ENCODE assay signal across 22 mouse cellular contexts in the genomic region with DNA sequence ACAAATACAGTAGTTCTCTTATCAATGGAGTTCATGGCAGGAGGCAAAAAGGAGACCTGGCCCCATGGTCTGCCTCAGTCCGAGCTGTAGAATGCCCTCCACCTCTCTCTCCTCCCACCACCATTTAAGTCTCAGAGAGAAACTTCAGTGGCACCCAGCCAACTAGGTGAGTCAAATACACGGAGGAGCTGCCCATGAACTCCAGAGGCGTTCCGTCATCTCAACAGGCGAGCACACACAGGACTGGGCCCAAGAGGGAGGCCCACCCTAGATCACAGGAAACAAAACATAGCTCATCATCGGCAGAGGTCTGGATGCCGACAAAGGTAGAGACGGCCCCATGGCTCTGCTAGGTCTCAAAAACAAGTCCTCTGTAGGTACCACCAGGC. TPM values are rescaled to one million over a fixed set of nuclear protein-coding genes. Genes with fewer than 3 reads are reported as not detected.
DNase-seq lines count a peak whose midpoint lies in the region; ATAC-seq lines count a peak whose summit lies in the region.
"Had no signal": no experiment of that assay in that cellular context is flagged by ENCODE, and none has a peak within 500 bp of the region (broad histone marks: within the 10 kb centered on the region; RNA-seq: fewer than 3 reads in every experiment).

No protein-coding gene starts in this region.

- H3K4me2 ChIP-seq in kidney, embryonic 15.5 days = no peak overlapping the region
- H3K4me2 ChIP-seq in lung, embryonic 16.5 days (ENCODE audit: low read depth, low read length) = no peak overlapping the region
- no peak overlapping the region; the same call in 1 of the 2 replicates for H3K4me2 ChIP-seq in intestine, embryonic 15.5 days (replicated peaks)
- H3K4me2 ChIP-seq in stomach, embryonic 14.5 days (replicated peaks; ENCODE audit: low read depth, low read length) = no peak overlapping the region
- H3K4me2 ChIP-seq: embryonic facial prominence, embryonic 13.5 days; forebrain, embryonic 13.5 days; heart, embryonic 15.5 days; hindbrain, embryonic 15.5 days had no signal

- H3K4me3 ChIP-seq in kidney, embryonic 15.5 days (replicated peaks) = no peak overlapping the region
- H3K4me3 ChIP-seq in lung, embryonic 16.5 days (ENCODE audit: low read length) = no peak overlapping the region
- H3K4me3 ChIP-seq in intestine, embryonic 15.5 days (replicated peaks) = no peak overlapping the region
- H3K4me3 ChIP-seq in stomach, embryonic 14.5 days (ENCODE audit: low read depth, low read length) = no peak overlapping the region
- H3K4me3 ChIP-seq: embryonic facial prominence, embryonic 13.5 days; erythroblast, embryonic 14.5 days; forebrain, embryonic 13.5 days; heart, embryonic 15.5 days; hindbrain, embryonic 15.5 days; layer of hippocampus, adult 2 months had no signal

- no peak overlapping the region for H3K9ac ChIP-seq in kidney, embryonic 15.5 days
- no peak overlapping the region for H3K9ac ChIP-seq in lung, embryonic 16.5 days (ENCODE audit: low read length)
- no peak overlapping the region for H3K9ac ChIP-seq in intestine, embryonic 15.5 days
- H3K9ac ChIP-seq in stomach, embryonic 14.5 days (replicated peaks; ENCODE audit: low read depth, low read length) = no peak overlapping the region
- H3K9ac ChIP-seq: embryonic facial prominence, embryonic 13.5 days; forebrain, embryonic 13.5 days; heart, embryonic 15.5 days; hindbrain, embryonic 15.5 days; liver, embryonic 14.5 days had no signal

- H3K36me3 ChIP-seq in kidney, embryonic 15.5 days = no peaks in the 10 kb centered on the region
- H3K36me3 ChIP-seq in lung, embryonic 16.5 days (ENCODE audit: control insufficient read depth, insufficient read depth, low read length) = no peaks in the 10 kb centered on the region
- H3K36me3 ChIP-seq in intestine, embryonic 15.5 days = no peaks in the 10 kb centered on the region
- H3K36me3 ChIP-seq in stomach, embryonic 14.5 days (ENCODE audit: control insufficient read depth, insufficient read depth, low read length) = no peaks in the 10 kb centered on the region
- H3K36me3 ChIP-seq: embryonic facial prominence, embryonic 13.5 days; heart, embryonic 15.5 days; hindbrain, embryonic 15.5 days had no signal

- peaks cover 49% of the 10 kb centered on the region for H3K27me3 ChIP-seq in kidney, embryonic 15.5 days
- no peaks in the 10 kb centered on the region for H3K27me3 ChIP-seq in lung, embryonic 16.5 days (ENCODE audit: control insufficient read depth, insufficient read depth, low read depth, low read length)
- no peaks in the 10 kb centered on the region for H3K27me3 ChIP-seq in intestine, embryonic 15.5 days (replicated peaks)
- no peaks in the 10 kb centered on the region for H3K27me3 ChIP-seq in stomach, embryonic 14.5 days (ENCODE audit: control insufficient read depth, insufficient read depth, low read length)
- H3K27me3 ChIP-seq: embryonic facial prominence, embryonic 13.5 days; forebrain, embryonic 13.5 days; heart, embryonic 15.5 days; hindbrain, embryonic 15.5 days had no signal

- no peaks in the 10 kb centered on the region for H3K9me3 ChIP-seq in kidney, embryonic 15.5 days (replicated peaks)
- no peaks in the 10 kb centered on the region for H3K9me3 ChIP-seq in lung, embryonic 16.5 days (ENCODE audit: control insufficient read depth, low read length)
- no peaks in the 10 kb centered on the region for H3K9me3 ChIP-seq in intestine, embryonic 15.5 days
- no peaks in the 10 kb centered on the region for H3K9me3 ChIP-seq in stomach, embryonic 14.5 days (ENCODE audit: control insufficient read depth, low read depth, low read length)
- H3K9me3 ChIP-seq: embryonic facial prominence, embryonic 13.5 days; forebrain, embryonic 13.5 days; heart, embryonic 15.5 days; hindbrain, embryonic 15.5 days had no signal

- 65% methylated on average over 8 of the region's 8 CpGs for WGBS in kidney, embryonic 15.5 days
- WGBS in lung, embryonic 16.5 days = 58% methylated on average over 8 of the region's 8 CpGs
- WGBS in intestine, embryonic 15.5 days = 40% methylated on average over 8 of the region's 8 CpGs
- WGBS in stomach, embryonic 14.5 days = 62% methylated on average over 8 of the region's 8 CpGs

- no peak overlapping the region for H3K27ac ChIP-seq in kidney, embryonic 15.5 days
- H3K27ac ChIP-seq in lung, embryonic 16.5 days (ENCODE audit: low read length) = no peak overlapping the region
- peak overlapping the region; percentile 86 for H3K27ac ChIP-seq in intestine, embryonic 15.5 days
- H3K27ac ChIP-seq in stomach, embryonic 14.5 days (ENCODE audit: low read length) = no peak overlapping the region; the same call in 1 of the 2 replicates
- H3K27ac ChIP-seq: embryonic facial prominence, embryonic 13.5 days; forebrain, embryonic 13.5 days; heart, embryonic 15.5 days; hindbrain, embryonic 15.5 days; layer of hippocampus, adult 2 months; liver, embryonic 14.5 days; macrophage had no signal

- peaks cover 8% of the 10 kb centered on the region for H3K4me1 ChIP-seq in kidney, embryonic 15.5 days
- peaks cover 4% of the 10 kb centered on the region; the same call in 1 of the 2 replicates for H3K4me1 ChIP-seq in lung, embryonic 16.5 days (replicated peaks; ENCODE audit: control insufficient read depth, insufficient read depth, low read length)
- peaks cover 8% of the 10 kb centered on the region for H3K4me1 ChIP-seq in intestine, embryonic 15.5 days (replicated peaks)
- H3K4me1 ChIP-seq in stomach, embryonic 14.5 days (ENCODE audit: control insufficient read depth, insufficient read depth, low read length) = peaks cover 9% of the 10 kb centered on the region; the same call in 1 of the 2 replicates
- H3K4me1 ChIP-seq: forebrain, embryonic 13.5 days; heart, embryonic 15.5 days; hindbrain, embryonic 15.5 days had no signal

- DNase-seq in kidney, postnatal 14 days = no peak
- DNase-seq in lung, postnatal 10 days = no peak
- DNase-seq in frontal cortex, postnatal 14 days (ENCODE audit: low spot score in 2 of 2) = no peak
- DNase-seq in retina, embryonic 14.5 days (ENCODE audit: low spot score) = no peak
- DNase-seq: adrenal gland, postnatal 25 days; cerebellum, adult 8-10 months; cerebellum, postnatal 36 days; thymus, postnatal 25 days had no signal

- ATAC-seq in kidney, embryonic 15.5 days (replicated peaks; ENCODE audit: low FRiP score) = 0 out of 2 replicates have a peak, but pooled peaks have one; percentile 23
- ATAC-seq in lung, embryonic 16.5 days (ENCODE audit: low read depth) = 0 out of 2 replicates have a peak, but pooled peaks have one; percentile 12
- ATAC-seq in intestine, embryonic 15.5 days = peak; percentile 37
- ATAC-seq in stomach, embryonic 14.5 days (ENCODE audit: insufficient number of reproducible peaks, insufficient read depth, low FRiP score, low read depth) = peak; percentile 24; the same call in 1 of the 2 replicates
- ATAC-seq: CD4-positive, CD25-positive, alpha-beta regulatory T cell, adult 4 months; forebrain, embryonic 13.5 days; midbrain, embryonic 16.5 days had no signal

RNA-seq across cellular contexts. Expression of gene Irs2, which starts 47.9 kb away (rescaled TPM):
- 5.6 and 5.7 TPM in 2 replicates for polyA plus RNA-seq in kidney, embryonic 15.5 days (2015; fragmentation: Nextera tagmentation; extraction: Ambion mirVana)
- polyA plus RNA-seq in lung, embryonic 16.5 days (2015; fragmentation: Nextera tagmentation; extraction: Ambion mirVana) = 2.8 and 2.9 TPM in 2 replicates
- 6.1 and 7.2 TPM in 2 replicates for polyA plus RNA-seq in intestine, embryonic 15.5 days (2015; fragmentation: Nextera tagmentation; extraction: Ambion mirVana)
- polyA plus RNA-seq in stomach, embryonic 14.5 days (2014; fragmentation: Nextera tagmentation; extraction: Ambion mirVana) = 4.6 and 5.0 TPM in 2 replicates
